Mouse (Mus musculus) layer of hippocampus, postnatal 36 days (tissue): Measurements from ENCODE around the gene Add3. TPM values are rescaled to one million over a fixed set of nuclear protein-coding genes. Genes with fewer than 3 reads are reported as not detected.

Source experiments
- DNase-seq, 2 experiments: peaks; one replicate each; pipeline ENCODE4 v3.0.0; 2022
- total RNA-seq, 2 experiments: library from RNA; stranded (reverse); gene quantifications; 2 replicates each; pipeline ENCODE4 v1.2.3; 2021

Add3 gene
- total RNA-seq, 2 experiments from 2014 or later, result 124 TPM

DNA sequence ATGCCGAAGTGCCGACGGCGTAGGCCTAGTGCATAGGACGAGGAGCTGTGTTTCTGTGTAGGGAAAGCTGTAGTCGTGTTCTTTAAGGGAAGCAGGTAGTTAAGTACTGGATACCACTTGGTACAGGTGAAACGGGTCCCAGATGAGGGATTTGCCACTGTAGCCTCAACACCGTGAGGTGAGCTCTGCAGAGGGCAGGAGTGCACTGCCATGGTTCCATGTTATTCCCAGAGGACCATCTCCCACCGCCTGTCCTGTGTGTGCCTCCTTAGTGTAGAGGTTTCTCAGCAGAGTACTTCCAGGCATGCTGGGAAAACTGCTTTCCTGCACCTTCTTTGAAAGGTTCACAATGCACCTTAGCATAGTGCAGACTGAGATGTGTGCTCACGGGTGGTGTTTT lies 26.1 kb downstream of the Add3 start:
- DNase-seq, result no peak

DNA sequence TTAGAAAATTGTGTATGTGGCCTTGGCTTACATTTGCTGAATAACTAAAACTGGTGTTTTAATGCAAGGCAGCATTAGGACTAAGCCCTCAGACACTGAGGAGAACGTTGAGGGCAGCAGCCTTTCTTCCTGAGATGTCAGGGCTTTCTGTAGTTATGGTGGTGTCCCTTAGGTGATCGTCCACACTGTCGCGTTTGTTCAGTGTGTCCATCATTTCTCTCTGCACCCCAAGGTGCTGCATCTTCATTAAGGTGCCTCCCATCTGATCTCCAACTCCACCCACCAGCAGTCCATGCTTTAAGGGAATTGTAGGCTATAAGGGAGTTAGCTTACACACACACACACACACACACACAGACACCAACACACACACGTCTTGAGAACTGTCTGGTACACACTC lies 28.3 kb downstream of the Add3 start:
- no peak for DNase-seq

DNA sequence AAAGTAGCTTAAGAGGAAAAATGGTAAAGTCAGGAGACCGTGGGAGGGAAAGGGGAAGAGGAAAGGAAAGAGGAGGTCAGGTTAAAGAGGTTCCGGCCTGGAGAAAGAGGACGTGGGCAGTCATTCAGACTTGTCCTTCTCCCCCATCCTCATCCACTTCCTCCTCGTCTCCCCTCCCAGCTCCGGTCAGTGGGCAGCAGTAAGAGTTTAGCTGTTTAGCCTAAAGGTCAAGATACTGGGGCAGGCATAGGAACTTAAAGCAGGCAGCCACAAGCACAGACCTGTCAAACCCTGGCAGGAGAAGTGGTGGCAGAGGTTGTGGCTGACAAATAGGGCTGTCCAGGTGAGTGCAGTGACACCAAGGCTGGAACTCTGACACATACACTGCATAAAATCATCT lies 30.4 kb downstream of the Add3 start:
- DNase-seq, result no peak

DNA sequence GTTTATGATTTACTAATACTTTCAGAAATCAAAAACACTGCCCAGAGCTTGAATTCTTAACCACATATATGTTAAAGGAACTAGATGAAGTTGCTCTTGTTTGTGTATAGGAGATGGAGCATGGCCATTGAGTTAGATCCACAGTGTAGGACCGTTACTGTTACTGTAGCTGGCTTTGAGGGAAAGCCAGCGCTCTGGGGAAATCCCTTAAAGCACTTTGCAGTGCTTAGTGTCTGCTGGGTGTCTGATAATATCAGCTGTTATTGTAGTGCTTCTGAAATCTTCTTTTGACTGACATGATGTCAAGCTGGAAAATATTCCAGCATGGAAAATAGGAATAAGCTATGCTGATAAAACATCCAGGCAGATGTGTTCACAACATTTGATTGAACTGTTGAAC lies 33.8 kb downstream of the Add3 start:
- no peak for DNase-seq

DNA sequence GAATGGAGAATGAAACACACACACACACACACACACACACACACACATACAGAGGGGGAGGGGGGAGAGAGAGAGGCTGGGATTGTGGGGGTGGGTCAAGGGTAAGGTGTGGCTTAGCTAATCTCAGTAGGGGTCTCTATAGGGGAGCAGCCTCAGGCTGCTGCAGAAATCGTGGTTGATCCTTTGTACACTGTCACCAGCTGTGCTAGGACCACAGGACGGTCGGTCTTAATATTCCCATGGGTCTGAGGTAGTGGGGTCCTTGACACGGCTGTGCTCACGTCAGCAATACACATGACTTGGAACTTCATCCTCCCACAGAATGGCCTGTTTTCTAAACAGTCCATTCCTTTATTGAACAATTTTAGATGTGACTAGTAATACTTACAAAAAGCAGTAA lies 35.3 kb downstream of the Add3 start:
- DNase-seq, result no peak

DNA sequence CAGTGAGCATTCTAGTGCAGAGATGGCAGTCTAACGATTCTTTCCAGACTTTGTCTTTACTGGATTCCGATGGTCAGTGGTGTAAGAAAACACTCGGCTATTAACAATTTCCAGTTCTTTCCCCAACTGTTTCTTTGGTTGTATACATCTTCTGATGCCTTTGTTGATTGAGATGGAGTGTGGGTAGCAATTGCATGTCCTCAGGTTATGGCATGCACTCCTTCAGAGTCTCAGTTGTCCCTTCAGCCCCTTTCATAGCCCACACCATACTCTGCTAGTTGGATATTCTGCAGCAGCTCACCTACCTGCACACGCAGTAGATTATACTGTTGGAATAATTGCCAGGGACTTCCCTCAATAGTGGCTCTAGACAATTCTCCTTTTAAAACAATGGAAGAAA lies 36.3 kb downstream of the Add3 start:
- no peak for DNase-seq

DNA sequence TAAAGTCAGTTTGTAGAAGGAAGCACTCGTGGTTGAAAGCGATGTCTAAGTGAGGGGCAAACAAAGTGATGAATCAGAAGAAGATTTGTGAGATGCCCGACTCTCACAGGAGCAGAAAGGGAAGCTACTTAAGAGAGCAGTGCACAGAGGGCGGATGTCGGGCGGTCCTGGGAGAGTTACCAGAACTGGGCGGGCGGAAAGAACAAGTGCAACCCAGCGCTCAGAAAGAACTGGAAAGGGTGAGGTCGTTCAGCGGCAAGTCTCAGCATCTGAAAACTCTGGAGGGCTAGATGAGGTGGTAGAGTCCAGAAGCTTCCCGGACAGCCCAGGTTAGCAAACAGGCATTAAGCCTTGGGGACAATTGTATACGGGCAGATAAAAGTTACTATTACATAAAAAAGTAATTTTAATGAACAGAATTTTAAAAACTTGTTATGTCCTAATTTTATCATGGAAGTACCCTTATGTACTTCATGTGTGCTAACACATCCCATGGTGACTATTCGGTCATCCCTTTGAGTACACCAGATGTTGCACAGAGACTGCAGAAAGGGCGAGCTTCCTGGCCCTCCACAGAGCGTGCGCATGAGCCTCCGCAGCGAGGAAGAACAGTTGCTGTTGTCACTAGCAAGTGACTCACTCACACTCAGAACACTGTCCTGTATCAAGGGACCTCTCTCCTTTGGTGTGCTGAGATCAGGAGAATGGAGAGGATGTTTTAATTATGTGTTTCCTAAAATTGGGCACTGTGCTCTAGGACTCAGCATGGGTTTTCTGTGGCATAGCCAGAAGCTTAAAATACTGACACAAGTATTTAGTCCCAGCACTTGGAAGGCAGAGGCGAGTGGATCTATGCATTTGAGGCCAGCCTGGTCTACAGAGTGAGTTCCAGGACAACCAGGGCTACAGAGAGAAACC lies 38.6 kb downstream of the Add3 start:
- no peak for DNase-seq

DNA sequence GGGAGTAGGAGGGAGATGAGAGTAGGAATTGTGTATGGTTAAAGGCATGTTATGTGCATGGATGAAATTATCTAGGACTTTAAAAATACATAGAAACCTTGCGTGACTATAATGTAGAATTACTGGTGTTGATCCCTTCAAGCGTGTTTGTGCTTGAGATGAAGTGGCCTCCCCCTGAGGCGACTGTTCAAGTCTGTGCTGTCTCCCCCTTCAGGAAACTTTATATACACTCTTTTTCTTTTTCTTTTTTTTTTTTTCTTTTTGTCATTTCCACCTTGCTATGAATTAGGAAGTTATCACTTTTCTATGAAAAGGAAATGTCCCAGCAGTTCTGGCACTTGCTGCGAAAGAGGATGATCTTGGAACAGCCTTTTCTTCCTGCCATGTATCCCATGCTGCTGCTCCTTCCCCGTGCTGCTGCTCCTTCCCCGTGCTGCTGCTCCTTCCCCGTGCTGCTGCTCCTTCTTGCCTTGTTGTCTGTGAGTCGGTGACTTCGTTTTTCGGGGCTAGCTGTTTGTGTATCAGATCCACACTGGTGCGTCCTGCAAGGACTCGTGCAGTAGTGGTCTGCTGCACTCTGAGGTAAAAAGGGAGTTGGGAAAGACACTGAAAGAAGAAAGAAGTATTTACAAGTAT lies 40.0 kb downstream of the Add3 start:
- DNase-seq, result no peak

DNA sequence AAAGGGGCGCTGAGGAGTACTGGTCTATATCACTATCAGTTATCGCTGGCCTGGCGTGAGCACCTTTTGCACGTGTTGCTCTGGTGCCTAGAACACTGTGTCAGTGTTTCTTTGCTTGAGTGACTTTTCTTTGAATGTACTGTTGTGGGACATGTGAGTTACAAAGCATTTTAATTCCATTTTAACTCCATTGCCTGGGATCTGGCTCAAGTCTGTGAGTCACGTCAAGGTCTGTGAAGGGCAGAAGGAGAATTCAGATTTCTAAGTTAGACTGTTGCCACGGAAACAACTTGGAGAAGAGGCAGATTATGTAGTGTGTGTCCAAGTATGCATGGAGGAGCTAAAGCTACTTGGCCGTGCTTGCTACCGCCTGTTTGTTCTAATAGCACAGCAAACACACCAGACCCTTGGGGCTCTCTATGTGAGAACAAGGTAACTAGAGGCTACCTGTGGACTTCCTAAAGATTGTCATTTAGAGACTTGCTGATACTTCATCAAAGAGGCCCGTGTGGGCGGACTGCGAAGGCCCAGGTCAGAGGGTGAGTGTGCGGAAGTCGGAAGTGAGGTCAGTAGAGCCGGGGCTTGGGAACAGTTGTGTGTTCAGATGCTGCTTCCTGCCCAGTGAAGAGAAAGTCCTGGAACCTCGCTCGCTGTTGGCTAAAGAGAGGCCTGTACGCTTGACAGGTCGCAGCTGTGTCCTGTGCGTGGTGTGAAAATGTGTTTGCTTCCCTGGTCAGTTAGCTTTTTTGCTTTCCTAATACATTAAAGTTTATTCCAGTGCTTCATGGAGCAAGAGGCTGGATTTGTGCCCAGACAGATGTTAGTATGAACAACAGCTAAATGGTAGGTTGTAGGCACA lies 41.0 kb downstream of the Add3 start:
- no peak for DNase-seq

DNA sequence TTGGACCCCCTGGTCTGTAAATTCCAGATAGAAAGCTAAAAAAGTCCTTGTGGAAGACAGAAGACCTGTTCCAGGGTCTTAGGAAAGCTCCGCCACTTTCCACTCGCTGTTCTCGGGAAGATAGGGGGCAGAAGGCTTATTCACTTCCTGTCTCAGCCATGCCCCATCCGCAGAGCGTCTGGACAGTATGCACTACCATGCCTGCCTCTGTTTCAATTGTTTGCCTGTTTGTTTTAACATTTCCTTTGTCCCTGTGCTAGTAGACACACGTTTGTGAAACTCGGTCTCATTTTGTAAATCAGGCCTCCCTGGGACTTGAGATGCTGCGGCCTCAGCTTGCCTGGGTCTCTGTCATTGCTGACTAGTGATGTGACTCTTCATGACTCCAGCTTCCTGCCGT lies 43.4 kb downstream of the Add3 start:
- no peak for DNase-seq

DNA sequence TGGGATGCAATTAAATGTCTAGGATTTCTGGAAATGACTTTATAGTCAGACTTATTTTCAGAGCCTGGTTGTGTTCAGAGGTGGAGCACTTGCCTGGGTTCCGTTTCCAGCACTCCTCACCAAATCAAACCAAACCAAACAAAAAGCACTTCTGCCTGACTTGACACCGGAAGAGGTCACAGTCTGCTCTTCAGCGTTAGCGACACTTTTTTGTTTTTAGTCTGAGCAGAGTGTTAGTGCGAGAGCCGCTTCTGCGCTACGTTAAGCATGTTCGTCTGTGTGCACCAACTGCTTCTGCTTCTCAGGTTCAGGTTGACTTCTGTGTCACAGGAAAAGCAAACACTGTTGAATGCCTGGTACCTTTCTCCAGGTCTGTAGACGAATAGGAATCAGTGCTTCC lies 44.0 kb downstream of the Add3 start:
- no peak for DNase-seq

DNA sequence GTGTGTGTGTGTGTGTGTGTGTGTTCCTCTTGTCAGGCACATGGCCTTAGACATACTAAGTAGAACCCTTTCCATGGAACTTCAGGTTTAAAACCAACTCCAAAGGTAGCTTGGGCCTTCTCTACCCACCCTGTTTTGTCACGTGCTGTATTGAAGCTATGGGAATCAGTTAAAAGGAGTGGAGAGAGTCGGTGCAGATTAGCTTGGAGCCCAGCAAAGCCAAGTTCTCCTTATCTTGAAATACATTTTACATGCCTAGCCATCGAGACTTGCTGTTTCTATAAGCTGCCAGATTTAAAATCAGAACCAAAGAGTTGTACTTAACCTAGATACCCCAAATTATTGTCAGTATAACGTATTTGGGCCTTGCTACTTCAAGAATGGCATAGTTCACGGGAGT lies 44.7 kb downstream of the Add3 start:
- DNase-seq, result no peak

DNA sequence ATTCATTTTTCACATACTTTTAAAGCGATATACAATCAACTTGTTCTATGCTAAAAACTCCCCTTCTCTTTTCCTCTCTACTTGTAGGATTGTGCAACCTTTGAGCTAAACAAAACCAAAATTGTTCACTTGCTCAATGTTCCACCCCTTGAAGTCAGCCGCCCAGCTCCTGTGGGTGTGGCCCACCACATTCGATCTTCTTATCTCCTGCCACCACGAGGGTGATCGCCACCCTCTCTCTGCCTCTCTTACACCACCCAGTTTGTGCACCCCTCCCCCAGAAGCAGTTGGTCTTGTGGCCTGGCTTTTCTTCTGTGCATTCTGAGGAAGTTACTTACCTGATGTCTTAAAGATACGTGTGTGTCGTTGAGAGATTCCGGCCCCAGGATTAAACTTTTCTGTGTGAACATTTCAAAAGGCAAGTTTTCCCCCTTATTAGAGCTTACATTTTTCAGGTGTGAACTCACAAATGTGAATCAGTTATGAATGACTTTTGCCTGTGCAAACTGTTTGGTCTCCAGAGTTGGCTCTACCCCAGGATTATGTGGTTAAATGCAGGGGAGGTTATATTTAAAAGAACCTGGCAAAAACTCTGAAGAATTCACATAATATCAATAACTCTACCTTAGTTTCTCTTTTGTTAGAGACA lies 45.4 kb downstream of the Add3 start:
- no peak for DNase-seq

DNA sequence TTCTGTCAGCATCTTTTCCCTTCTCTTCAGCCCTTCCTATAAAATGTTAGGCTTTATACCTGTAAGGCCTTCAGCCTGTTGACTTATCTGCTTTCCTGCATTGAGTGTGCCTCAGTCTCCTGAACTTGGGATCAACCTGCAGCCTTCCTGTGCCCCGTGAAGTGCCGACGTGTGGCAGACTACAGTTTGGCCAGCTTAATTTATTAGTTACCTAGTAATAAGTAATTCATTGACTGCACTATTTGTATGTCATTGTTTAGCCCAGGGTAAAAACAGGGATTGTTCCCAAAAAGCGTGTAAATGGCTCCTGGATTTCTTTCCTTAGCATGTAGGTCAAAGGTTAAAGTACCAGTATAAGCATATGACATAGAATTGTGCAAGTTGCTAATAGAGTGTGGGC lies 46.2 kb downstream of the Add3 start:
- DNase-seq, result no peak

DNA sequence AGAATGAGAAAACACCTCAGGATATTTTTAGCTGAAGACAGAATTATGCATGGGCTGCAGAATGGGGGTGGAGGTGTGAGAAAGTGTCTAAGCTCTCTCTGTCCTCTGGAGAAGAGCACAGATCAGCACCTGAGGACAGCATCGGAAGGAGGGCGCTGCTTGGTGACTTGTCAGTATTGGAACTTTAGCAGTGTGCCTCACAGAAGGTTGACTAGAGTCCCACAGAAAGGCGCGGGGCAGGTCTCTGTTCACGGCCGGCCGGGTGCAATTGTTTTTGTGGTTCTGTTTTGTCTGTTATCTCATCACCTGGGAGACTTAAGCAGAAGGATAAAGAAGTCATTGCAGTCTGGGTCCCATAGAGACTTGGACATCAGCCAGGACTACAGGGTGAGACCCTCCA lies 47.3 kb downstream of the Add3 start:
- DNase-seq, result no peak

DNA sequence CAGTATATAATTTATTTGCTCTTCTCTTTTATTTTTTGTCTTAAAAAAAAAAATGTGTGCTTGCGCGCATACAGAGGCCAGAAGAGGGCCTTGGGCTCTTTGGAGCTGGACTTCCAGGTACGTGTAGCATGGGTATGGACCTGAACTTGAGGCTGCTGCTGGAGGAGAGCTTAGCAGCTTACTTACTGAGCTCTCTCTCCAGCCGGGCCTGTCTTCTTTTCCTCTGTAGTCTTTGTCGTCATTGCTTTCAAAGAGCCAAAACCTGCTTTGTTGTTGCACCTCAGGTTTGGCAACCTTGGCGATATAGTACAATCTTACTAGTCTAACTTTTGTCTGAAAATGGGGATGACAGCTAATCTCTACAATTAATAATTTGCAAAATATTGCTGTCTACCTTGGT lies 47.9 kb downstream of the Add3 start:
- DNase-seq, result no peak

DNA sequence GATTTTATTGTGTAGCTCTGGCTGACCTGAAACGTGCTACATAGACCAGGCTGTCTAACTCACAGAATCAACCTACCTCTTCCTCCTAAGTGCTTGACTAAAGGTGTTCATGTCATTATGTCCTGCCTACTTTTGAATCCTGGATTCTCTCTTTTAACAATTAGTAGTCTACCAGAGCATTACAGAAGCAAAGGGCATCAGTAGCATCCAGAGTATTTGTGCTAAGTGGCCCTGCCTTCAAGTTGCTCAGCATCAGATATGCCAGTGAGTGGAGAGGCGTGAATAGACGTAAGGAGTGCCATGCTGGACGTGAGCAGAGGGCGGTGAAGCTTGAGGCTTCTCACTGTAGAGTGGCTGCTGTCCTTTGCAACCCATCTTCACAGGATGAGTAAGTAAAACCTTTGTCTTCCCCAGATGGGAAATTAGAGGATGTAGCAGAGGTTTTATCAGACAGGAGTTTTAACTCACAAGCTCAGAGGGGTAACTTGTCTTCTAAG lies 48.5 kb downstream of the Add3 start:
- no peak for DNase-seq

DNA sequence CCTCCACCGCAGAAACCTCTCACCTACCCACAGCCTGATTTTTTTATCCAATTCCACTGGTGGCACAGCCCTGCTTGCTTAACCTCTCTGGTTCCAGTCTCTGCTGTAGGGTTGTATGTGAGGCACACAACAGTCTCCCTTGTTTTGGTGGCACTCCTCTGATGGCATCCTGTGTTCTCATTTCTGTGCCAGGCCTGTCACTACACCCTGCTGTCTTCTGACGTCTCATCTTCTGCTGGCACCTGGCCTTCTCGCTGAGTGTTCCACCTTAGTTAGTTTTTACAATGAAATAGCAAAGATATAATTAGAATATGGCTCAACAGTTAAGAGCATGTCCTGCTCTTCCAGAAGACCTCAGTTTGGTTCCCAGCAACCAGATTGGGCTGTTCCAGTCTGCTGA lies 49.5 kb downstream of the Add3 start:
- DNase-seq, result no peak

DNA sequence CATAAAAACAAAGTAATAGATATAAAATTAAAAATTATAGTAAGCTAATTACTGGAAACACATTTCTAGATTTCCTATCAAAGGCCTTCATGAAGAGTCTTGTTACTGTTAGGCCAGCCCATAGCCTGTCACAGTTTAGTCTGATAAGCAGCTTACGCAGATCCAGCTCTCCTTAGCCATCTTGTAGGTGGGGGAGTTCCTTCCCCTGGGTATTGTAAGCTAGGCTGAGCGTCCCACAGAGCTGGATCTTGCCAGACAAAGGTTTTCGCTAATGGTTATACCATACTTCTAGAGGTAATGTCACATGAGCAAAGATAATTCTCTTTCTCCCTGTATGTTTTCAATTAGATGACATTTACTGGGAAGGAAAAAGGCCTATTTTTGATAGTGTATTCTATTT lies 50.0 kb downstream of the Add3 start:
- DNase-seq, result no peak

DNA sequence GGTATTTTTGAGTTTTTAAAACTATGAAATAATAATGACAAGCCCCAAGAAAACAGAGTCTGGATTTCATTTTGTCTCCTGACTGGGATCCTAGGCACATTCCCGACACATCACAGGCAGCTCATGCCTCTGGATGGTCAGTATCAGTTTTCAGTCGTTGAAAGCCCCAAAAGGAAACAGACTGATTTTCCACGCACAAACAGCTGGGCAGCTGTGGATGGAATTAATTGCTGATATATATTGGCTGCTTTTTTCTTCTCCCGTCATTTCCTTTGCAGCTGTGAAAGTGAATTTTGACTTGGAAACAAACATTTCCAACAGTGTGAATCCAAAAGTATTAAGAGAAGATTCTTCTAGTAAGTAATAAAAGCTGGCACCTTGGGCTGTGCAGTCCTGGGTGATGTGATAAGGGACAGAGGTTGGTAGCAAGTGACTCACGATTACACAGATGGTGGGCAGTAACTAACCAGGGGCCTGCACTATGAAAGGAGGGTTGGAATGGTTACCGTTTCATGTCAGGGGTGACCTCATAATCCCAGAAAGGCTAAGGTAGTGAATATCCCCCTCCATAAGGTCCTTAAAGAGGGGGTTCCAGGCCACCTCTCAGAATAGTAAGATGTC lies 51.7 kb downstream of the Add3 start:
- no peak for DNase-seq

DNA sequence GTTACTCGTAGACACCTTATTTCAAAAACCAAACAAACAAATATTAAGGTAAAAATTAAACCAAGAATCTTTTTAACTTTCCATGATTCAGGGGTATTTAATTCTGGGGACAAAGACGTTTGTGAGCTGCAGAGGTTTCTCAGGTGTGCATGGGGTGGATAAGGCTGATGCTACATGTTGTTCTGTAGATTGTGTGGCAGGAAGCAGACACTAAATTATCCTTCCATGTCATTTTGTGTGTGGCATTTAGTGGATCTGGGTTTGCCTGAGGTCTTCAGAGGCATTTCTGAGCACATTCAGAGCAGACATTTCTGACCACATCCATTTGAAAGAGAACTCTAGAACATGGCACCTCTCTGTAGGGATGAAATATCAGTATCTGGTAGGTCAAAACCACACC lies 52.9 kb downstream of the Add3 start:
- DNase-seq, result no peak

DNA sequence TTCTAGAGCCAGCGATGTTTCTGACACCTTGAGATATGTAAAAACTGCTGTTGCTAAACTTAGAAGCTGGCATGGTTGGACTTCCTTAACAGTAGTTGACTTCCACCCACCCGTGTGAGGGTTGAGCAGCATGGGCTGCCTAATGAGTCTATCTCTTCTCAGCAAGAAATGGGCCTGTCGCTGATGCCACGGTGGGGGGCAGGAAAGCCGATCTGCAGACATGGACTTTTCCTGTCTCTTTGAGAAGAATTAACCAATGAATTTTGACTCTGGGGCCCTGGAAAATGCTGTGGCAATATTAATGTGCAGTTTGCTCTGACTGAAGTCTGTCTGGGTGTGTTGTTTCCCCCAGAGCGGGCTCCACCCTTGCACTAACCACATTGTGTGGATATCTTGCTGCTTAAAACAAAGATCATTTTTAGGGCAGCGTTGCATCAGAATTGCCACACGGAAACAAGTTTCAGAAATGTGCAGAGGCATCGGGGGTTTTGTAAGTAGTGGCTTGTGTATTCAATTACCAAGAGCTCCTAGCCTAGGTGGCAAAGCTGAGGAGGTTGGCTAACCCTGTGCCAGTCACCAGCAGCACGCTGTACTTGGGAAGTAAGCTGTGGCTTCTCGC lies 53.8 kb downstream of the Add3 start:
- no peak for DNase-seq
